Mouse (Mus musculus) CD4-positive, CD25-positive, alpha-beta regulatory T cell (primary cell): Measurements from ENCODE around the gene Zscan4d. TPM values are rescaled to one million over a fixed set of nuclear protein-coding genes. Genes with fewer than 3 reads are reported as not detected.

Source experiments
- polyA plus RNA-seq: library from polyadenylated mRNA; unstranded; fragments of 100-300 nt; shearing (Covaris generic); gene quantifications from one replicate; pipeline ENCODE4 v1.2.1, GENCODE M21; 2017

Gene Zscan4d
- not detected for polyA plus RNA-seq

GRCm38 (mm10) chr7:11166059-11166458 is at the start of gene Zscan4d:
Gene Zscan4d (minus strand): TSS chr7:11166159.

Other genes with a start within 250 kb of the Zscan4d start
- not detected for gene Zscan4c, start 160.4 kb downstream of the Zscan4d start, polyA plus RNA-seq
- not detected for gene Zscan4-ps1, start 96.5 kb downstream of the Zscan4d start, polyA plus RNA-seq
- not detected for gene Zscan4e, start 144.5 kb upstream of the Zscan4d start, polyA plus RNA-seq
- gene Zscan4f, start 231.8 kb upstream of the Zscan4d start, polyA plus RNA-seq, result not detected